Mouse (Mus musculus): ENCODE measurements around the gene Mllt3. TPM values are rescaled to one million over a fixed set of nuclear protein-coding genes. Genes with fewer than 3 reads are reported as not detected.
"Not testable (repeated sequence)": the region's sequence is repeated elsewhere in the genome, so short reads cannot be mapped to it uniquely, and the experiment has no call there.

The Mllt3 gene
- total RNA-seq, 2 experiments from 2014 or later = 54.6 to 58.7 TPM

GRCm38 (mm10) chr4:88003159-88003948 lies 29.8 kb downstream of the Mllt3 start:
- H3K4me3 ChIP-seq = no peak overlapping the region
- no peak overlapping the region for H3K27ac ChIP-seq
- TF ChIP-seq CTCF (conservative IDR thresholded peaks at IDR 0.05) = peak; percentile 38
- no peak for DNase-seq (ENCODE audit: low spot score in 2 of 2)

- H3K27ac ChIP-seq = no peak overlapping the region
- DNase-seq (ENCODE audit: low spot score in 2 of 2) = no peak
Measured at GRCm38 (mm10) chr4:87991710-87992109, 41.5 kb downstream of the Mllt3 start.

GRCm38 (mm10) chr4:87990940-87991339 lies 42.2 kb downstream of the Mllt3 start:
- H3K27ac ChIP-seq = no peak overlapping the region
- DNase-seq (ENCODE audit: low spot score in 2 of 2) = no peak
- H3K4me3 ChIP-seq = no peak overlapping the region
- no peak for TF ChIP-seq CTCF (conservative IDR thresholded peaks at IDR 0.05)

More at GRCm38 (mm10) chr4:87991710-87992109, 41.5 kb downstream of the Mllt3 start:
- H3K4me3 ChIP-seq = no peak overlapping the region
- no peak for TF ChIP-seq CTCF (conservative IDR thresholded peaks at IDR 0.05)

GRCm38 (mm10) chr4:87985281-87985680 lies 47.9 kb downstream of the Mllt3 start:
- TF ChIP-seq CTCF (conservative IDR thresholded peaks at IDR 0.05) = no peak
- Histone ChIP-seq H3K27ac (peak overlapping the region; percentile 57; the same call in 1 of the 2 replicates), H3K4me3 (no peak overlapping the region)
- no peak for DNase-seq (ENCODE audit: low spot score in 2 of 2)

- Histone ChIP-seq H3K4me3 (no peak overlapping the region), H3K27ac (peak overlapping the region; percentile 57; the same call in 1 of the 2 replicates)
- DNase-seq (ENCODE audit: low spot score in 2 of 2) = peak in 1 of 2 experiments; percentile 37
- TF ChIP-seq CTCF (conservative IDR thresholded peaks at IDR 0.05) = no peak
Measured at GRCm38 (mm10) chr4:87984589-87984988, 48.6 kb downstream of the Mllt3 start.

GRCm38 (mm10) chr4:87984091-87984490 lies 49.1 kb downstream of the Mllt3 start:
- peak overlapping the region; percentile 57 for H3K27ac ChIP-seq
- DNase-seq (ENCODE audit: low spot score in 2 of 2) = no peak
- H3K4me3 ChIP-seq = peak overlapping the region; percentile 13
- no peak for TF ChIP-seq CTCF (conservative IDR thresholded peaks at IDR 0.05)

- TF ChIP-seq CTCF (conservative IDR thresholded peaks at IDR 0.05) = no peak
- H3K27ac ChIP-seq = no peak overlapping the region; the same call in 1 of the 2 replicates
- H3K4me3 ChIP-seq = no peak overlapping the region
- DNase-seq (ENCODE audit: low spot score in 2 of 2) = no peak
Measured at GRCm38 (mm10) chr4:87982578-87982977, 50.6 kb downstream of the Mllt3 start.

- no peak for DNase-seq (ENCODE audit: low spot score in 2 of 2)
- no peak overlapping the region for H3K4me3 ChIP-seq
- TF ChIP-seq CTCF (conservative IDR thresholded peaks at IDR 0.05) = no peak
- no peak overlapping the region for H3K27ac ChIP-seq
Measured at GRCm38 (mm10) chr4:87977820-87978448, 55.2 kb downstream of the Mllt3 start.

GRCm38 (mm10) chr4:87965836-87966235 lies 67.3 kb downstream of the Mllt3 start:
- H3K27ac ChIP-seq = no peak overlapping the region
- no peak overlapping the region for H3K4me3 ChIP-seq
- TF ChIP-seq CTCF (conservative IDR thresholded peaks at IDR 0.05) = no peak
- DNase-seq (ENCODE audit: low spot score in 2 of 2) = no peak

GRCm38 (mm10) chr4:87964890-87965289 lies 68.3 kb downstream of the Mllt3 start:
- DNase-seq (ENCODE audit: low spot score in 2 of 2); H3K27ac ChIP-seq; H3K4me3 ChIP-seq: not testable (repeated sequence)

- no peak for TF ChIP-seq CTCF (conservative IDR thresholded peaks at IDR 0.05)
- Histone ChIP-seq H3K4me3 (no peak overlapping the region), H3K27ac (no peak overlapping the region)
- DNase-seq (ENCODE audit: low spot score in 2 of 2) = no peak
Measured at GRCm38 (mm10) chr4:87963773-87964076, 69.4 kb downstream of the Mllt3 start.

GRCm38 (mm10) chr4:87963055-87963772 lies 70.0 kb downstream of the Mllt3 start:
- Histone ChIP-seq H3K27ac (no peak overlapping the region), H3K4me3 (no peak overlapping the region)
- no peak for DNase-seq (ENCODE audit: low spot score in 2 of 2)
- TF ChIP-seq CTCF (conservative IDR thresholded peaks at IDR 0.05) = no peak

- no peak for TF ChIP-seq CTCF (conservative IDR thresholded peaks at IDR 0.05)
Measured at GRCm38 (mm10) chr4:87961872-87962271, 71.3 kb downstream of the Mllt3 start.

More at GRCm38 (mm10) chr4:87961872-87962271, 71.3 kb downstream of the Mllt3 start:
- H3K27ac ChIP-seq = no peak overlapping the region
- H3K4me3 ChIP-seq = no peak overlapping the region
- DNase-seq (ENCODE audit: low spot score in 2 of 2) = no peak

Measured in layer of hippocampus, adult 2 months (tissue).